Mouse (Mus musculus) brown adipose tissue, adult 24 weeks (tissue): ENCODE measurements at regions not wholly inside any gene's neighbourhood (a gene's known extent, or its start where the extent isn't known, plus 50 kb on each side); places are given as distances from the start of the nearest gene placed in this dataset.
"Not testable (repeated sequence)": the region's sequence is repeated elsewhere in the genome, so short reads cannot be mapped to it uniquely, and the experiment has no call there.

Experiments used
- H3K27ac ChIP-seq: fragments of 200-500 bp; replicated peaks from 2 replicates; pipeline ENCODE4 v1.5.1; 2012; ENCODE audit warnings: low read depth, mild to moderate bottlenecking, low read length
- H3K4me1 ChIP-seq: fragments of 200-500 bp; 2 replicates; pipeline ENCODE4 v1.6.1; 2012; ENCODE audit warnings: low read length, mixed read lengths; ENCODE audit not compliant: control insufficient read depth, insufficient read depth, insufficient read length
- H3K4me3 ChIP-seq: fragments of 200-500 bp; 2 replicates; pipeline ENCODE4 v1.5.1; 2012; ENCODE audit warnings: low read depth, mild to moderate bottlenecking, low read length, moderate library complexity; ENCODE audit not compliant: insufficient read depth

GRCm38 (mm10) chr3:54568096-54568495 is 124.5 kb upstream of the Supt20 start:
- Histone ChIP-seq H3K4me1 (no peaks in the 10 kb centered on the region), H3K4me3 (no peak overlapping the region), H3K27ac (no peak overlapping the region)

DNA sequence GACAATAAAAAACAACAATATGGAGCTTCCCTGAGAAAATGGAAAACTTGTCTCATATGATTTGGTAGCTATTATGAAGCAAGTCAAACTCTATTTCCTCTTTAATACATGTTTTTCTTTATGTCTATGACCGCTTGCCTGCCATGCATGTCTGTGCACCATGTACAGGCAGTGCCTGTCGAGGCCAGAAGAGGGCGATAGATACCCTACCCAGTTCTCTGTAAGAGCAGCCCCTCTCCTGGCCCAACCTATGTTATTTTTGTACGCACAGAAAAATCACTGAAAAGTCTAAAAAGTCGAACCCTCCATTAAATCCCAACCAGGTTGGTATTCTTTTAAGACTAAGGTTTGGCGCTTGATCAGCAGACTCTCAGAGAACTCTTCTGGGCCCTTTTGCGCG is 122.1 kb upstream of the Supt20 start:
- Histone ChIP-seq H3K27ac (no peak overlapping the region), H3K4me1 (no peaks in the 10 kb centered on the region), H3K4me3 (no peak overlapping the region)

DNA sequence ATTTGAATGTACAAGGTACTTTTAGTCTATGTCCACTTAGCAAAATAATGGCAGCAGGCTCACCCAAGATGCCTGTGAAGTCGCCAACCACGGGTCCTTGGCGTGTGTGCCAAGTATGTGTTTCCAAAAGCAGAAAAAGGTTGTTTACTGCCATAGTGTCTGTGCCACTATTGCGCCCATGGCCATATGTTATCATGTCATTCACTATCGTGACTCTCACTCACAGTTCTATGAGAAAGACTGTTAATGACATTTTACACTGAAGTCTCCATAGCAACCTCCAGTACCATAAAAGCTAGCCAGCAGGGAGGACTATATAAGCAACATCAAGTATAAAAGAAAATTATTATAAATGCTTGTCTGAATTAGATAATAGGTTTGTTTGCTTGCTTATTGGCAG is 114.8 kb upstream of the Supt20 start:
- Histone ChIP-seq H3K4me3 (no peak overlapping the region), H3K4me1 (no peaks in the 10 kb centered on the region), H3K27ac (no peak overlapping the region)

GRCm38 (mm10) chr3:54579425-54579824 is 113.2 kb upstream of the Supt20 start:
- H3K4me1 ChIP-seq: no peaks in the 10 kb centered on the region
- H3K4me3 ChIP-seq: no peak overlapping the region

DNA sequence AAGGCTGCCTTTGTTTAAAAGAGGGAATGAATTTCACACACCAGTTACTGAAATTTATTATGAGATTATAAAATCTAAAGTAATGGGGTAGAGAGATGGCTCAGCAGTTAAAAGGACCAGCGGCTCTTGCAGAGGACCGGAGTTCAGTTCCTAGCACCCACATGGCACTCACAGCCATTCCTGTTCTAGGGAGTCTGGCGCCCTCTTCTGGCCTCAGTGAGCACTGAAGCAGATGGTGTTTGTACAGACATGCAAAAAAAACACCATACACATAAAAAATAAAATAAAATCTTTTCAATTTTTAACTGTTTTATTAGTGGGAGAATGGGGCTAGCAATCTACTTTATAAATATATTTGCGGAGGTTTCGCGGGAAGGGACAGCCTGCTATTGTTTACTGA is 112.3 kb upstream of the Supt20 start:
- H3K4me1 ChIP-seq: no peaks in the 10 kb centered on the region
- H3K4me3 ChIP-seq: no peak overlapping the region
- no peak overlapping the region for H3K27ac ChIP-seq

More at GRCm38 (mm10) chr3:54579425-54579824, 113.2 kb upstream of the Supt20 start:
- H3K27ac ChIP-seq: no peak overlapping the region

DNA sequence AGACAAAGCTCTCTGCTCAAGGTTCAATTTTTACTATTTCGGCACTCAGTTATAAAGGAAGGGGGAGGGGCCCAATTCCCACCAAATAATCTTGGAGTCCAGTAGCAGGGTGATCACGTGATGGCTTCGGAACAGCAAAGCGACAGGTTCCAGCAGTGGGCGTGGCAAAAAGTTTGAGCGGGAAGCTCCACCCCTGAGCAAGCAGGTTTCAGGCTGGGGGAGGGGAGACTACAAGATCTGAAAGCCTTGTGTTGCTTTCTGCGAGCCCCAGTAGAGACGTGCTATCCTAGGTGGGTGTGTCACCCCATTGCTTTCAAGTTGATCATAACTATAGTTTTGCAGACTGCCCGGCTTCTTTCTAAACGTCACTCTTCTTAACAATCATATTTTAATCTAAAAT is 106.8 kb upstream of the Supt20 start:
- not testable (repeated sequence) for H3K4me1 ChIP-seq, H3K27ac ChIP-seq, H3K4me3 ChIP-seq

DNA sequence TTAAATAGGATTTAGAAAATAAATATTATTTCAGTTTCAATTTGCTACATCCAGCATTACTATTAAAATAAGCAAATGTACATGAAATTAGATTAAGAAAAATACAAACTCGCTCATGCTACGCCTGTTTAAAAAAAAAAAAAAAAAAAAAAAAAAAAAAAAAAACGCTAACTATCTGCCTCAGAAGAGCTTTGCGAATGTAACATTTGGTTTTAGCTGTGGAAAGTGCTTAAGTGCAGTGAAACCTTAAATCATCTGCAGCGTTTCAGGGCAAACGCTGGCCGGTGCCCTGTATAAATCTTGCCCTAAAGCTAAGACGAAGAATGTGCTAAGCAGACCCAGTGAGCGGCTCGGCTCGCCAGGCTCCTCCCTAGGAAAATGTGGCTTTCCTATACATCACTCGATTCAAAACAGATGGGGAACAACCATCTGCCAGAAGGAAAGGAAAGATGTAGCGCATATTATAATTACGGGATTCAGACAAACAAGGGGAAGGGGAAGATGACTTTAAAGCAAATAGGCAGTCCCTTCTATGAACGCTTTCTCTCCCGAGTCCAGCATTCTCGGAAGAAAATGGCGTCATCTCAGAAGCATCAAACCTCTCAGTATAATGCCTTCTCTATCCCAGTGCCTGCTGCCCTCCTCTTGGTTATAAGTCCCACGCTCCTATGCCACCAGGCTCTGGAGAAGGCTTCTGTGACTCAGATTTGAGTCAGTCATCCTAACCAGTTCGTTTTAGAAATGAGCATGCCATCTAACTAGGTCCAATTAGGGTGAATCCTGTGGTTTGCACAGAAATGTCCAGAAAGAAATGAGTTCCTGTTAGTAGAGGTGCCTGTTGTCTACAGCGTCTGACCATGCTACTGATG is 105.2 kb upstream of the Supt20 start:
- Histone ChIP-seq H3K27ac (no peak overlapping the region), H3K4me1 (no peaks in the 10 kb centered on the region), H3K4me3 (peak overlapping the region; percentile 40)

- H3K4me1 ChIP-seq: no peaks in the 10 kb centered on the region
- H3K27ac ChIP-seq: no peak overlapping the region
- H3K4me3 ChIP-seq: no peak overlapping the region
Measured at GRCm38 (mm10) chr3:54588198-54588597, 104.4 kb upstream of the Supt20 start.

GRCm38 (mm10) chr3:54589976-54590375 is 102.6 kb upstream of the Supt20 start:
- Histone ChIP-seq H3K4me1 (no peaks in the 10 kb centered on the region), H3K27ac (no peak overlapping the region), H3K4me3 (no peak overlapping the region)

DNA sequence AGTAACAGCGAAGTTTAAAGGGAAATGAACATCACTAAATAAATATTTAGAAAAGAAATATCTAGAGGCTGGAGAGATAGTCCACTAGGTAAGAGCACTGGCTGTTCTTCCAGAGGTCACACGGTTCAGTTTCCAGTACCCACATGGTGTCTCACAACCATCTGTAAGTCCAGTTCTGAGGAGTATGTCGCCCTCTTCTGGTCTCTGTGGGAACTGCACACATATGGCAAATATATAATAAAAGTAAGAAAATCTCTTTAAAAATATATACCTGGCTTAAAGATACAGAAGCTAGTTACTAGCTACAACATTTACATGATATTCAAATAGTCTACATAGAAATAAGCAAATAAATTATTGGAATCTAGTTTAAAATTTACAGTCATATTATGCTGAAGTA is 101.4 kb upstream of the Supt20 start:
- Histone ChIP-seq H3K27ac (no peak overlapping the region), H3K4me1 (no peaks in the 10 kb centered on the region), H3K4me3 (no peak overlapping the region)

- H3K4me3 ChIP-seq: no peak overlapping the region
- no peak overlapping the region for H3K27ac ChIP-seq
- no peaks in the 10 kb centered on the region for H3K4me1 ChIP-seq
Measured at GRCm38 (mm10) chr3:54592064-54592463, 100.5 kb upstream of the Supt20 start.

- Histone ChIP-seq H3K27ac (no peak overlapping the region), H3K4me3 (no peak overlapping the region), H3K4me1 (no peaks in the 10 kb centered on the region)
Measured at GRCm38 (mm10) chr3:54592655-54593428, 99.8 kb upstream of the Supt20 start.

DNA sequence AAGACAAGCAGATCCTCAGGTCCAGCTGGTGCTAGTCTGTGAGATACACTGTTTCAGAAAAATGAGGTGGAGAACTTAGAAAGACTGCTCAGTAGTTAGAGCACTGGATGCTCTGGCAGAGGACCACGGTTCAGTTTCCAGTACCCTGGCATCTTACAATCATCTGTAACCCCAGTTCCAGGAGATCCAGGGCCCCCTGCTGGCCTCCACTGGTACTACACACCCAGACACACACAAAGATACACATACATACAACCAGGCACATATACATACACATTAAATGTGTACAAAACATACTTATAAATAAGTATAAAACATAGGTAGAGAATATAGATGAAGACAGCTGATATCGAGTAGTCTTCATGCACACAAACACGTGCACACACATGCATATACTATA is 97.4 kb upstream of the Supt20 start:
- no peaks in the 10 kb centered on the region for H3K4me1 ChIP-seq
- H3K27ac ChIP-seq: no peak overlapping the region
- H3K4me3 ChIP-seq: no peak overlapping the region

GRCm38 (mm10) chr3:54597326-54598274 is 95.0 kb upstream of the Supt20 start:
- Histone ChIP-seq H3K4me3 (no peak overlapping the region), H3K27ac (no peak overlapping the region; the same call in 1 of the 2 replicates)

DNA sequence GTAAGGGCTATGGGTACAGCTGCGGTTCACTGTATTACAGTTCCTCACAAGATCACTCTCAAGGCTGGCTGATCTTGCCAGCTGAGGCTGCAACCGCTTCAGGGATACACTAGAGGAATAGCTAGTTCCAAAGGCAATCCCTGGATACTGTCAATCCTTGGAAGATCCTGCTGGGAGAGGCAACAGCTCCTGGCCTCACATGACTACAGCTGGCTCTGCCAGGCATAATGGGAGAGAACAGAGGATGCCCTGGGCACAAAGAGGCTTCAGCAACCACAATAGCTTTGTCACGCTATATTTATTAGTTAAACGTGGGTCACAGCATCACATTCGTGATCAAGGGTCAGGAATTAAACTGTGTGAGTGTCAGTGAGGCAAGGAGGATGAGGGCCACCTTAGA is 94.3 kb upstream of the Supt20 start:
- Histone ChIP-seq H3K4me1 (no peaks in the 10 kb centered on the region), H3K4me3 (no peak overlapping the region), H3K27ac (no peak overlapping the region; the same call in 1 of the 2 replicates)

More at GRCm38 (mm10) chr3:54597326-54598274, 95.0 kb upstream of the Supt20 start:
- no peaks in the 10 kb centered on the region for H3K4me1 ChIP-seq
